Mouse (Mus musculus): Measurements from ENCODE around the gene Smarcc2. TPM values are rescaled to one million over a fixed set of nuclear protein-coding genes. Genes with fewer than 3 reads are reported as not detected.

Smarcc2 gene
- polyA plus RNA-seq, 1 experiment from 2014 or later, result 34.9 TPM

Small RNA genes lying within 50 kb of the gene (microRNA-seq; reads per million reads assigned to microRNA genes)
- gene Mir6916, result not detected
- gene Mir8105, result 1.1 reads per million

Other genes starting within 250 kb of the Smarcc2 start
- gene Spryd4, start 247.4 kb upstream of the Smarcc2 start, polyA plus RNA-seq (2016; fragmentation: Nextera tagmentation; extraction: Ambion mirVana), result 24.1 and 25.1 TPM in 2 replicates
- not detected in 2 replicates for gene Mip, start 233.4 kb upstream of the Smarcc2 start, polyA plus RNA-seq (2016; fragmentation: Nextera tagmentation; extraction: Ambion mirVana)
- gene Timeless, start 227.2 kb upstream of the Smarcc2 start, polyA plus RNA-seq (2016; fragmentation: Nextera tagmentation; extraction: Ambion mirVana), result 45.2 and 46.5 TPM in 2 replicates
- 0.31 and 0.51 TPM in 2 replicates for gene Apon, start 205.2 kb upstream of the Smarcc2 start, polyA plus RNA-seq (2016; fragmentation: Nextera tagmentation; extraction: Ambion mirVana)
- gene Apof, start 190.6 kb upstream of the Smarcc2 start, polyA plus RNA-seq (2016; fragmentation: Nextera tagmentation; extraction: Ambion mirVana), result 27.2 and 28.2 TPM in 2 replicates
- 8.4 and 8.8 TPM in 2 replicates for gene Stat2, start 188.7 kb upstream of the Smarcc2 start, polyA plus RNA-seq (2016; fragmentation: Nextera tagmentation; extraction: Ambion mirVana)
- not detected in 2 replicates for gene Il23a, start 160.5 kb upstream of the Smarcc2 start, polyA plus RNA-seq (2016; fragmentation: Nextera tagmentation; extraction: Ambion mirVana)
- 17.9 and 18.3 TPM in 2 replicates for gene Pan2, start 155.9 kb upstream of the Smarcc2 start, polyA plus RNA-seq (2016; fragmentation: Nextera tagmentation; extraction: Ambion mirVana)
- gene Cnpy2, start 136.8 kb upstream of the Smarcc2 start, polyA plus RNA-seq (2016; fragmentation: Nextera tagmentation; extraction: Ambion mirVana), result 107 and 114 TPM in 2 replicates
- 183 and 187 TPM in 2 replicates for gene Cs, start 121.5 kb upstream of the Smarcc2 start, polyA plus RNA-seq (2016; fragmentation: Nextera tagmentation; extraction: Ambion mirVana)
- gene Coq10a, start 90.3 kb upstream of the Smarcc2 start, polyA plus RNA-seq (2016; fragmentation: Nextera tagmentation; extraction: Ambion mirVana), result 8.7 and 8.9 TPM in 2 replicates
- gene Ankrd52, start 82.1 kb upstream of the Smarcc2 start, polyA plus RNA-seq (2016; fragmentation: Nextera tagmentation; extraction: Ambion mirVana), result 9.3 TPM in 2 replicates
- 22.7 and 23.0 TPM in 2 replicates for gene Slc39a5, start 58.0 kb upstream of the Smarcc2 start, polyA plus RNA-seq (2016; fragmentation: Nextera tagmentation; extraction: Ambion mirVana)
- gene Nabp2, start 47.8 kb upstream of the Smarcc2 start, polyA plus RNA-seq (2016; fragmentation: Nextera tagmentation; extraction: Ambion mirVana), result 64.1 and 66.1 TPM in 2 replicates
- 14.2 and 14.8 TPM in 2 replicates for gene Rnf41, start 47.6 kb upstream of the Smarcc2 start, polyA plus RNA-seq (2016; fragmentation: Nextera tagmentation; extraction: Ambion mirVana)
- 533 and 540 TPM in 2 replicates for gene Myl6, start 34.9 kb downstream of the Smarcc2 start, polyA plus RNA-seq (2016; fragmentation: Nextera tagmentation; extraction: Ambion mirVana)
- 1.3 and 1.6 TPM in 2 replicates for gene Myl6b, start 39.4 kb downstream of the Smarcc2 start, polyA plus RNA-seq (2016; fragmentation: Nextera tagmentation; extraction: Ambion mirVana)
- 15.0 and 16.0 TPM in 2 replicates for gene Esyt1, start 66.6 kb downstream of the Smarcc2 start, polyA plus RNA-seq (2016; fragmentation: Nextera tagmentation; extraction: Ambion mirVana)
- gene Zc3h10, start 88.5 kb downstream of the Smarcc2 start, polyA plus RNA-seq (2016; fragmentation: Nextera tagmentation; extraction: Ambion mirVana), result 7.7 and 8.1 TPM in 2 replicates
- gene Rpl41, start 90.1 kb downstream of the Smarcc2 start, polyA plus RNA-seq (2016; fragmentation: Nextera tagmentation; extraction: Ambion mirVana), result 2,924 and 3,037 TPM in 2 replicates
- 233 and 242 TPM in 2 replicates for gene Pa2g4, start 106.7 kb downstream of the Smarcc2 start, polyA plus RNA-seq (2016; fragmentation: Nextera tagmentation; extraction: Ambion mirVana)
- gene Erbb3, start 130.4 kb downstream of the Smarcc2 start, polyA plus RNA-seq (2016; fragmentation: Nextera tagmentation; extraction: Ambion mirVana), result 1.8 TPM in 2 replicates
- 555 and 561 TPM in 2 replicates for gene Rps26, start 167.5 kb downstream of the Smarcc2 start, polyA plus RNA-seq (2016; fragmentation: Nextera tagmentation; extraction: Ambion mirVana)
- gene Ikzf4, start 186.7 kb downstream of the Smarcc2 start, polyA plus RNA-seq (2016; fragmentation: Nextera tagmentation; extraction: Ambion mirVana), result 0.41 and 0.42 TPM in 2 replicates
- 10.4 and 10.5 TPM in 2 replicates for gene Suox, start 214.8 kb downstream of the Smarcc2 start, polyA plus RNA-seq (2016; fragmentation: Nextera tagmentation; extraction: Ambion mirVana)
- gene Rab5b, start 237.0 kb downstream of the Smarcc2 start, polyA plus RNA-seq (2016; fragmentation: Nextera tagmentation; extraction: Ambion mirVana), result 34.2 and 34.7 TPM in 2 replicates
- gene Pmel, start 244.9 kb downstream of the Smarcc2 start, polyA plus RNA-seq (2016; fragmentation: Nextera tagmentation; extraction: Ambion mirVana), result 0.36 and 0.43 TPM in 2 replicates
- 82.8 and 84.9 TPM in 2 replicates for gene Cdk2, start 245.8 kb downstream of the Smarcc2 start, polyA plus RNA-seq (2016; fragmentation: Nextera tagmentation; extraction: Ambion mirVana)